Mouse (Mus musculus) ES-E14 (cell line): Measurements from ENCODE around the gene Mphosph9.

Experiments
- CHD2 ChIP-seq: IDR thresholded peaks from 2 replicates; pipeline ENCODE4 v1.6.1; 2014; ENCODE audit warnings: mild to moderate bottlenecking, low read depth, low read length, inconsistent platforms
- MAFK ChIP-seq: IDR thresholded peaks from 2 replicates; pipeline ENCODE4 v1.6.1; 2014; ENCODE audit warnings: mild to moderate bottlenecking, low read depth, low read length, inconsistent platforms; ENCODE audit not compliant: insufficient read depth
- ZNF384 ChIP-seq: IDR thresholded peaks from 2 replicates; pipeline ENCODE4 v1.6.1; 2012; ENCODE audit warnings: low read depth, low read length, inconsistent platforms

DNA sequence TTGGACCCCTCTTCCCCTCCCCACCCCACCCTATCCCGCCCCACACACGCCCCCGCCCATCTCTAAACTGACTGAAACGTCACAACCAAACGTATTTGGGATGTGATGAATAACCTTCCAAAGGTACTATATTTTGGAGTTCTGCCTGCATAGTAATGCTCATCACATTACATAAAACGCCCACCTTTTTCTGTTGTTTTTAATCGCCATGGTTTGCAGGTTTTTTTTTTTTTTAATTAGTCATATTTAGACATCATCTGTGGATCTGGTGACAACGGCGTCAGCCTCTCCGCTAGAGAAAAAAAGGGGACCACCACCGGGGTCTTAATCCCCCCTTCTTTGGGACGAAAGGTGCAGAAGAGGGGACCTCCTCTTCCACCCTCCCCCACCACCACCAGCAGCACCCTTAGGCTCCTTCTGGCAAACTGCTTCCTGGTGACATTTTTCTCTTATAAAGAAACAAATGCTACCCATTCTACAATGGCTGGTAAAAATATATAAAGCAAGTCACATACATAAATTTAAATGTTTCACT lies 27.7 kb upstream of the Mphosph9 start:
- TF ChIP-seq MAFK (no peak), CHD2 (no peak), ZNF384 (no peak)
